Mouse (Mus musculus) myocyte (in vitro differentiated cells): ENCODE results near the gene Cfap61. TPM values are rescaled to one million over a fixed set of nuclear protein-coding genes. Genes with fewer than 3 reads are reported as not detected.

Experiments
- H3K27me3 ChIP-seq: one replicate; pipeline ENCODE4 v1.6.1; 2011; ENCODE audit not compliant: control insufficient read depth, insufficient read depth, insufficient read length
- H3K36me3 ChIP-seq: one replicate; pipeline ENCODE4 v1.6.1; 2011; ENCODE audit not compliant: control insufficient read depth, insufficient read depth
- H3K4me2 ChIP-seq: one replicate; pipeline ENCODE4 v1.6.1; 2011; ENCODE audit warnings: low read depth, control low read depth
- H3K4me3 ChIP-seq: one replicate; pipeline ENCODE4 v1.5.1; 2011; ENCODE audit warnings: mild to moderate bottlenecking, control low read depth, moderate library complexity
- H3K79me2 ChIP-seq: one replicate; pipeline ENCODE4 v1.6.1; 2011; ENCODE audit not compliant: control insufficient read depth, insufficient read depth
- H3ac ChIP-seq: one replicate; pipeline ENCODE4 v1.6.1; 2011; ENCODE audit not compliant: control insufficient read depth, insufficient read length
- CEBPB ChIP-seq: IDR thresholded peaks from 2 replicates; pipeline ENCODE4 v1.6.1; 2011; ENCODE audit warnings: mild to moderate bottlenecking, moderate library complexity; ENCODE audit not compliant: poor library complexity, insufficient read depth, severe bottlenecking
- E2F4 ChIP-seq: IDR thresholded peaks from one replicate; pipeline ENCODE4 v1.6.1; 2011; ENCODE audit warnings: mild to moderate bottlenecking, control low read depth, moderate library complexity; ENCODE audit not compliant: insufficient read depth
- MAX ChIP-seq: IDR thresholded peaks from one replicate; pipeline ENCODE4 v1.6.1; 2011; ENCODE audit warnings: low read depth, mild to moderate bottlenecking, control low read depth
- MYOD1 ChIP-seq, 3 experiments: IDR thresholded peaks; one replicate each; pipeline ENCODE4 v1.6.1; 2011; ENCODE audit warnings: control low read depth in 2 of 3, low read depth in 2 of 3, mild to moderate bottlenecking in 2 of 3, moderate library complexity in 1 of 3; ENCODE audit not compliant: insufficient read length in 2 of 3, control insufficient read depth in 1 of 3
- MYOG ChIP-seq, 3 experiments: IDR thresholded peaks; one replicate each; pipeline ENCODE4 v1.6.1; 2011; ENCODE audit warnings: control low read depth in 2 of 3, low read depth in 2 of 3, mild to moderate bottlenecking in 2 of 3; ENCODE audit not compliant: insufficient read length in 2 of 3, control insufficient read depth in 1 of 3, insufficient read depth in 1 of 3
- POLR2A ChIP-seq: IDR thresholded peaks from one replicate; pipeline ENCODE4 v1.6.1; 2011; ENCODE audit warnings: low read depth, mild to moderate bottlenecking, control low read depth, moderate library complexity; ENCODE audit not compliant: insufficient read length
- POLR2AphosphoS2 ChIP-seq: IDR thresholded peaks from one replicate; pipeline ENCODE4 v1.6.1; 2011; ENCODE audit warnings: low read depth, control low read depth; ENCODE audit not compliant: insufficient read length
- REST ChIP-seq: IDR thresholded peaks from one replicate; pipeline ENCODE4 v1.6.1; 2011; ENCODE audit warnings: mild to moderate bottlenecking, control low read depth, moderate library complexity; ENCODE audit not compliant: insufficient read depth, insufficient read length
- SRF ChIP-seq: IDR thresholded peaks from one replicate; pipeline ENCODE4 v1.6.1; 2011; ENCODE audit warnings: low read depth; ENCODE audit not compliant: control insufficient read depth, insufficient read length
- TCF12 ChIP-seq: IDR thresholded peaks from one replicate; pipeline ENCODE4 v1.6.1; 2011; ENCODE audit warnings: mild to moderate bottlenecking, control low read depth; ENCODE audit not compliant: poor library complexity, insufficient read depth, severe bottlenecking
- TCF3 ChIP-seq: IDR thresholded peaks from one replicate; pipeline ENCODE4 v1.6.1; 2011; ENCODE audit warnings: low read depth, control low read depth; ENCODE audit not compliant: insufficient read length
- USF1 ChIP-seq: IDR thresholded peaks from one replicate; pipeline ENCODE4 v1.6.1; 2011; ENCODE audit warnings: low read depth, mild to moderate bottlenecking, control low read depth, moderate library complexity
- polyA plus RNA-seq: library from polyadenylated mRNA; unstranded; fragments of >200 nt; fragmentation: generic; extraction: Trizol; gene quantifications from one replicate; pipeline ENCODE4 v1.2.1, GENCODE M21; 2012; ENCODE audit warnings: missing spikeins

Gene Cfap61
- polyA plus RNA-seq, 1 experiment = 0.06 TPM

GRCm38 (mm10) chr2:146259787-146260560, 325.4 kb downstream of the Cfap61 start:
- H3ac ChIP-seq = no peak overlapping the region
- H3K79me2 ChIP-seq = no peaks in the 10 kb centered on the region
- no peak overlapping the region for H3K4me3 ChIP-seq
- H3K36me3 ChIP-seq = no peaks in the 10 kb centered on the region
- H3K27me3 ChIP-seq = no peaks in the 10 kb centered on the region
- no peak overlapping the region for H3K4me2 ChIP-seq
- TF ChIP-seq MYOG (IDR thresholded peaks at IDR 0.05; ENCODE audit: control insufficient read depth in 1 of 3, insufficient read depth in 1 of 3, insufficient read length in 2 of 3, low read depth in 2 of 3) = no peak
- TF ChIP-seq TCF12 = no peak
- TF ChIP-seq TCF3 = no peak
- no peak for TF ChIP-seq POLR2A
- no peak for TF ChIP-seq CEBPB
- TF ChIP-seq MAX = no peak
- TF ChIP-seq USF1 = no peak
- TF ChIP-seq SRF = no peak
- TF ChIP-seq MYOD1 (IDR thresholded peaks at IDR 0.05; ENCODE audit: control insufficient read depth in 1 of 3, insufficient read length in 2 of 3, low read depth in 2 of 3) = no peak
- no peak for TF ChIP-seq POLR2AphosphoS2
- no peak for TF ChIP-seq REST
- no peak for TF ChIP-seq E2F4

GRCm38 (mm10) chr2:146261146-146261545, 326.6 kb downstream of the Cfap61 start:
- Histone ChIP-seq H3K4me2 (no peak overlapping the region), H3K36me3 (no peaks in the 10 kb centered on the region), H3ac (no peak overlapping the region), H3K79me2 (no peaks in the 10 kb centered on the region), H3K4me3 (no peak overlapping the region), H3K27me3 (no peaks in the 10 kb centered on the region)
- TF ChIP-seq USF1 = no peak
- no peak for TF ChIP-seq MYOG (IDR thresholded peaks at IDR 0.05; ENCODE audit: control insufficient read depth in 1 of 3, insufficient read depth in 1 of 3, insufficient read length in 2 of 3, low read depth in 2 of 3)
- no peak for TF ChIP-seq MAX
- TF ChIP-seq POLR2A = no peak
- no peak for TF ChIP-seq TCF3
- TF ChIP-seq E2F4 = no peak
- TF ChIP-seq POLR2AphosphoS2 = no peak
- TF ChIP-seq SRF = no peak

- H3K4me2 ChIP-seq = no peak overlapping the region
- TF ChIP-seq SRF (no peak), TCF3 (no peak), MYOG (IDR thresholded peaks at IDR 0.05; ENCODE audit: control insufficient read depth in 1 of 3, insufficient read depth in 1 of 3, insufficient read length in 2 of 3, low read depth in 2 of 3) (no peak), POLR2AphosphoS2 (no peak), USF1 (no peak), E2F4 (no peak), REST (no peak), POLR2A (no peak), MYOD1 (IDR thresholded peaks at IDR 0.05; ENCODE audit: control insufficient read depth in 1 of 3, insufficient read length in 2 of 3, low read depth in 2 of 3) (no peak), TCF12 (no peak), MAX (no peak), CEBPB (no peak)
- no peak overlapping the region for H3ac ChIP-seq
Measured at GRCm38 (mm10) chr2:146262215-146262614, 327.6 kb downstream of the Cfap61 start.

GRCm38 (mm10) chr2:146262966-146263365, 328.4 kb downstream of the Cfap61 start:
- no peaks in the 10 kb centered on the region for H3K36me3 ChIP-seq
- no peak overlapping the region for H3ac ChIP-seq
- H3K27me3 ChIP-seq = no peaks in the 10 kb centered on the region
- no peak overlapping the region for H3K4me2 ChIP-seq
- TF ChIP-seq MYOD1 (IDR thresholded peaks at IDR 0.05; ENCODE audit: control insufficient read depth in 1 of 3, insufficient read length in 2 of 3, low read depth in 2 of 3) (no peak), E2F4 (no peak), SRF (no peak), TCF12 (no peak), MAX (no peak), MYOG (IDR thresholded peaks at IDR 0.05; ENCODE audit: control insufficient read depth in 1 of 3, insufficient read depth in 1 of 3, insufficient read length in 2 of 3, low read depth in 2 of 3) (no peak), POLR2A (no peak), CEBPB (no peak), POLR2AphosphoS2 (no peak), USF1 (no peak), REST (no peak), TCF3 (no peak)
- H3K79me2 ChIP-seq = no peaks in the 10 kb centered on the region
- H3K4me3 ChIP-seq = no peak overlapping the region

More at GRCm38 (mm10) chr2:146262215-146262614, 327.6 kb downstream of the Cfap61 start:
- Histone ChIP-seq H3K79me2 (no peaks in the 10 kb centered on the region), H3K27me3 (no peaks in the 10 kb centered on the region), H3K36me3 (no peaks in the 10 kb centered on the region), H3K4me3 (no peak overlapping the region)

Other genes starting within 250 kb of the Cfap61 start
- 41.7 TPM for gene Naa20, start 32.7 kb upstream of the Cfap61 start, polyA plus RNA-seq
- 10.9 TPM for gene Crnkl1, start 230 bp downstream of the Cfap61 start, polyA plus RNA-seq